Mouse (Mus musculus): Measurements from ENCODE around the gene Hist1h2ae.

DNA sequence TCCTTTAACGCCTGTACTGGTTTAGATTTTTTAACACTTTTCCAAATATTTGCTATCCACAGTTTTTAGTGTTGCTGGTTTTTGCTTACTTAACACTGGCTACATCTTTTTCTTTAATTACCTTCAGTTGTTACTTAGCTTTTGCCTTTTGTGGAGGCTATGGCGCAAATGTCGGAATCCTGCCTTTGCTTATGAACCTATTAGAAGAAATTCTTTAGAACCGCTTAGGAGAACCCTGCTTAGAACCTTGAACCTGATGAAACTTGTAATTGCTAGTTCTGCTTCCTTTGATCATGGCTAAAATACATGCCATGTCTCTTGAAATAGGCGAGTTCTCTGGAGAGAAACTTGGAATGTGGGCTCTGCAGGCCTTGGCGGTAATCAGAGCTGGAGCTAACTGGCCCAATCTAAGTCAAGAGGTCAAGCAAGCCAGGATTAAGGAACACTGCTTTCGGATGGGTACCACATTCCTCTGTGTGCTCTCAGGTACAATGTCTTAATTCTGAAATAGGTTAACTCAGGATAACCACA lies 5.4 kb upstream of the Hist1h2ae start:
- no peak for TF ChIP-seq CTCF (IDR thresholded peaks at IDR 0.05)
- no peak for TF ChIP-seq EP300 (IDR thresholded peaks at IDR 0.05)

Measured in lung, postnatal 0 days (tissue).